Mouse (Mus musculus) testis, adult 2 months (tissue): ENCODE results near the gene Ndrg3. TPM values are rescaled to one million over a fixed set of nuclear protein-coding genes. Genes with fewer than 3 reads are reported as not detected.

Source experiments
- H3K27ac ChIP-seq: fragments of 200-500 bp; 2 replicates; pipeline ENCODE4 v1.5.1; 2012; ENCODE audit warnings: low read depth, low read length; ENCODE audit not compliant: control insufficient read depth, insufficient read depth
- H3K27me3 ChIP-seq: fragments of 200-500 bp; 2 replicates; pipeline ENCODE4 v1.6.1; 2012; ENCODE audit warnings: mild to moderate bottlenecking, low read length, moderate library complexity; ENCODE audit not compliant: control insufficient read depth, insufficient read depth
- H3K36me3 ChIP-seq: fragments of 200-500 bp; 2 replicates; pipeline ENCODE4 v1.6.1; 2012; ENCODE audit warnings: mild to moderate bottlenecking, low read length; ENCODE audit not compliant: control insufficient read depth, insufficient read depth
- H3K4me1 ChIP-seq: fragments of 200-500 bp; 2 replicates; pipeline ENCODE4 v1.6.1; 2012; ENCODE audit warnings: low read length; ENCODE audit not compliant: control insufficient read depth, insufficient read depth
- H3K4me3 ChIP-seq: fragments of 200-500 bp; 2 replicates; pipeline ENCODE4 v1.5.1; 2012; ENCODE audit warnings: low read depth, mild to moderate bottlenecking, low read length, moderate library complexity, mixed read lengths; ENCODE audit not compliant: control insufficient read depth
- CTCF ChIP-seq: fragments of 200-500 bp; IDR thresholded peaks from 2 replicates; pipeline ENCODE4 v1.5.1; 2012; ENCODE audit warnings: low read depth, mild to moderate bottlenecking, inconsistent platforms, low read length, moderate library complexity; ENCODE audit not compliant: control insufficient read depth, insufficient read depth, insufficient replicate concordance
- POLR2A ChIP-seq: fragments of 200-500 bp; IDR thresholded peaks from 2 replicates; pipeline ENCODE4 v1.6.1; 2012; ENCODE audit warnings: low read depth, mild to moderate bottlenecking, inconsistent platforms, low read length, moderate library complexity; ENCODE audit not compliant: control insufficient read depth
- polyA plus RNA-seq: library from polyadenylated mRNA; depleted of rRNA; stranded (reverse); fragments of >200 nt; gene quantifications from 2 replicates; pipeline ENCODE4 v1.2.3, GENCODE M21; 2012

The Ndrg3 gene
- polyA plus RNA-seq, 1 experiment = 368 TPM

GRCm38 (mm10) chr2:156898374-156898773 is 93.5 kb downstream of the Ndrg3 start:
- no peaks in the 10 kb centered on the region for H3K36me3 ChIP-seq
- H3K27ac ChIP-seq = no peak overlapping the region
- no peaks in the 10 kb centered on the region for H3K4me1 ChIP-seq
- TF ChIP-seq CTCF (no peak), POLR2A (no peak)
- H3K4me3 ChIP-seq = no peak overlapping the region
- no peaks in the 10 kb centered on the region for H3K27me3 ChIP-seq

GRCm38 (mm10) chr2:156897034-156897433 is 94.8 kb downstream of the Ndrg3 start:
- Histone ChIP-seq H3K27me3 (no peaks in the 10 kb centered on the region), H3K27ac (no peak overlapping the region), H3K4me3 (no peak overlapping the region), H3K36me3 (no peaks in the 10 kb centered on the region), H3K4me1 (no peaks in the 10 kb centered on the region)
- TF ChIP-seq POLR2A (no peak), CTCF (no peak)

GRCm38 (mm10) chr2:156896384-156896914 is 95.4 kb downstream of the Ndrg3 start:
- Histone ChIP-seq H3K36me3 (no peaks in the 10 kb centered on the region), H3K4me3 (no peak overlapping the region), H3K4me1 (no peaks in the 10 kb centered on the region), H3K27ac (no peak overlapping the region), H3K27me3 (no peaks in the 10 kb centered on the region)
- TF ChIP-seq CTCF (no peak), POLR2A (no peak)

- TF ChIP-seq CTCF (no peak), POLR2A (no peak)
- H3K27ac ChIP-seq = no peak overlapping the region
- H3K4me3 ChIP-seq = no peak overlapping the region
- no peaks in the 10 kb centered on the region for H3K36me3 ChIP-seq
- H3K27me3 ChIP-seq = no peaks in the 10 kb centered on the region
- H3K4me1 ChIP-seq = no peaks in the 10 kb centered on the region
These were observed 97.2 kb downstream of the Ndrg3 start for GRCm38 (mm10) chr2:156894496-156895265.

GRCm38 (mm10) chr2:156892821-156893220 is 99.0 kb downstream of the Ndrg3 start:
- no peak overlapping the region for H3K4me3 ChIP-seq
- no peaks in the 10 kb centered on the region for H3K4me1 ChIP-seq
- no peaks in the 10 kb centered on the region for H3K27me3 ChIP-seq
- H3K36me3 ChIP-seq = no peaks in the 10 kb centered on the region
- TF ChIP-seq CTCF = no peak
- no peak for TF ChIP-seq POLR2A
- H3K27ac ChIP-seq = no peak overlapping the region

GRCm38 (mm10) chr2:156892240-156892639 is 99.6 kb downstream of the Ndrg3 start:
- Histone ChIP-seq H3K4me1 (no peaks in the 10 kb centered on the region), H3K4me3 (no peak overlapping the region), H3K27me3 (no peaks in the 10 kb centered on the region), H3K36me3 (no peaks in the 10 kb centered on the region), H3K27ac (no peak overlapping the region)
- TF ChIP-seq POLR2A = no peak
- no peak for TF ChIP-seq CTCF

- no peak overlapping the region for H3K27ac ChIP-seq
- no peak overlapping the region for H3K4me3 ChIP-seq
- H3K36me3 ChIP-seq = no peaks in the 10 kb centered on the region
- TF ChIP-seq CTCF (no peak), POLR2A (no peak)
- H3K4me1 ChIP-seq = no peaks in the 10 kb centered on the region
- no peaks in the 10 kb centered on the region for H3K27me3 ChIP-seq
These were observed 103.4 kb downstream of the Ndrg3 start for GRCm38 (mm10) chr2:156888490-156888889.

GRCm38 (mm10) chr2:156887017-156887416 is 104.8 kb downstream of the Ndrg3 start, which contains the start of gene Sla2:
Sla2 (minus strand) TSS chr2:156887192.
- no peak within 1 kb of the TSS for H3K4me3 ChIP-seq
- no peaks in the 10 kb centered on the region for H3K27me3 ChIP-seq
- no peaks in the 10 kb centered on the region for H3K36me3 ChIP-seq
- no peaks in the 10 kb centered on the region for H3K4me1 ChIP-seq
- no peak within 1 kb of the TSS for H3K27ac ChIP-seq
- TF ChIP-seq POLR2A = no peak
- TF ChIP-seq CTCF = no peak
